Mouse (Mus musculus) embryonic stem cell, embryonic (primary cell): ENCODE data around the gene Plekhh1.

ENCODE experiments used
- CTCF ChIA-PET, 4 experiments: fragments of 300-600 bp in 2 of 4; fragments of 350-600 bp in 2 of 4; sonication (Branson Sonifier 250); formaldehyde crosslinking; loops; one replicate each; lab custom pipeline; 2022; ENCODE audit warnings: inconsistent platforms in 2 of 4; lab: Charles Lee
- POLR2A ChIA-PET, 4 experiments: fragments of 300-600 bp in 2 of 4; fragments of 350-600 bp in 2 of 4; sonication (Branson Sonifier 250); formaldehyde crosslinking; loops; one replicate each; lab custom pipeline; 2022; ENCODE audit warnings: antibody characterized with exemption in 4 of 4, inconsistent platforms in 1 of 4; lab: Charles Lee

The Plekhh1 gene

DNA sequence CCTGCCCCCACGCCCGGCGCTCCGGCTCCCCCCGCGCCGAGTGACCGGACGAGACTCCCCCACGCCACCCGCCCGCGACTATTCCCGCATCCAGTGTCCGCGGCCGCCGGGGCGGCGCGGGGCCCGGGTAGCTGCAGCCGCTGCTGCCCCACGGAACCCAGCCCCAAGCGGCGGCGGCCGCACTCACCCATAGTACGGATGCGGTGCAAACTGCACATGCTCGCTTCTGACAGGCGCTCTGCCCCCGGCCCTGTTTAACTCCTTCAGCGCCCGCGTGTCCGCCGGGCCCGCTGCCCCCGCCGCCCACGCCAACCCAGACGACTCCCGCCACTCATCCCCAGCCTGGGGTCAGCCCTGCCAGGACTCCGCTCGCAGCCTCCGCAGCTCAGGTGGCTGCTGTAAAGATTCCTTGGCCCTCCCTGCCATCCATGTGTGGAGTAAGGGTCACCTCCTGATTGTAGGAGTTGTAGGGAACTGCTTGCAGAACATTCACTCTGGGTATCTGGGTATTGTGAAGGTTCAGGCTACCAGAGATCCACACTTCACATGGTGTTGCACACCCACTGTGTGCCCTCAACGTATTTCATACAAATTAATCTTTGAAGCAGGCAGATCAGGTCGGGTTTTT lies 21.7 kb upstream of the Plekhh1 start, which contains the start of gene Tmem229b:
Tmem229b (minus strand) TSS at position 502 of the 628 bp plus-strand sequence.
- POLR2A ChIA-PET, result interaction anchor here in 3 of 4 experiments (0.7 to 3.0 kb wide), 10 partner anchors 8 to 82 kb away, joined by 3 to 11 read pairs (median 4); partner anchors contain the start of genes Pigh (in 1 of the 3) and Plekhh1 (in 1 of the 3)
- CTCF ChIA-PET, result interaction anchor here in 2 of 4 experiments (0.7 to 1.5 kb wide), 4 partner anchors 16 to 91 kb away, joined by 3 to 7 read pairs (median 4); no protein-coding TSS in a partner anchor

DNA sequence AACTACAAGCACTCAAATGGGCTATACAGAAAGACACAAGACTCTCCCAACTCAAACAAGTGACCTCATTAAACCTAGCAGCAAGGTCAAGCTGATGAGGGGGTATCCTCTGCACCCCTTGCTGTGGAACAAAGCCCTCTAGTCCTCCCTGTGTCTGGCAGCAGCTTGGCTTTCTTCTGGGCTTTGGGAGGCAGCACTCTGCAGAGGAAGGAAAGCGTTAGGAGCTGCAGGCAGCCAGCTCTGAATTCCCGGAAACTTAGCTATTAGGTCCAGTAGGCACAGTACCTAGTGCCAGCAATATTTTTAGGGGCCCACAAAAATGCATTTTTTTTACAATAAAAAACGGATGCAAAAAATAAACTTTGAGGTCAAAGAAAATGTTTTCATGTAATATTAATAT lies 18.4 kb upstream of the Plekhh1 start:
- POLR2A ChIA-PET, result interaction anchor here in 3 of 4 experiments (1.1 to 2.2 kb wide), 6 partner anchors 10 to 25 kb away, joined by 3 to 10 read pairs (median 4); partner anchors contain the start of gene Plekhh1 (in 2 of the 3)
- CTCF ChIA-PET, result interaction anchor here in 1 of 4 experiments (1.1 kb wide), 1 partner anchor 12 kb away, joined by 4 read pairs; no protein-coding TSS in a partner anchor

DNA sequence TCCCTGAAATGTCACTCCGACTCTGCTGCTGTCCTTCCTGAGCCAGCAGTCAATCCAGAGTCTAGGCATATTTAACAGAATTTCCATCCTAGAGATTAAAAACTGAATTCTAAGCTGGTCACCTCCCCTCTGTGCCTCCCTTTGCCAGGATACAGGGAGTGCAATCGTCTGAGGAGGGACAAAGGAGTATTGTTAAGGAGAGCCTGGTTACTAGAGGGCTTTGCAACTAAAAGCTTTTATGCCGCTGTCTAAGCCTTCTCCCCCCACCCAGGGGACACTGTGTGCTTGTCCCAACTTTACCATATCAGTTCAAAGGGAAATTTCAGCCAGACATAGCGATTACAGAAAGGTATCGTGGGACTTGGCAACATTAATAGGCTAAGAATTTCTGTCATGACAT lies 12.9 kb upstream of the Plekhh1 start:
- CTCF ChIA-PET, result interaction anchor here in 3 of 4 experiments (0.9 to 4.9 kb wide), 4 partner anchors 81 to 97 kb away, joined by 4 to 43 read pairs (median 14); no protein-coding TSS in a partner anchor

DNA sequence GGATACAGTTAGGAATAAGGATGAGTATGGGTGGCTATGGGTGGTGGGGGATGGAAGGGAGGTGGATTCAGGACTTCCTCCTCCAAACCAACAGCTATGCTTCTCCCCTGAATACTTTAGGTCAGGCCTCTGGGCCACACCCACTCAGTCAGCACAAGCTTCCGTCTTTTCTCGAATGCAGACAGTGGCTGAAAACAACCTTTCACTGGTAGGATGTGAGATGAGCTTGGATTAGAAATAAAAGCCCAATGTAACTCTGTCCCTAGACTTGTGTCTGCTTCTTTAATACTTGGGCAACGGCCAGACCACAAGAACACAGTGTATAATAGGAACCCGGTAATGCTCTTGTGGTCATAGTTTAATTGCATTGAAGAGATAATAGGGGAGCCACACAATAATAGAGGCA lies 11.0 kb upstream of the Plekhh1 start:
- CTCF ChIA-PET, result interaction anchor here (0.5 to 4.9 kb wide), 9 partner anchors 17 to 99 kb away, joined by 3 to 43 read pairs (median 4); no protein-coding TSS in a partner anchor
- POLR2A ChIA-PET, result interaction anchor here (0.6 to 2.2 kb wide), 14 partner anchors 8 to 118 kb away, joined by 3 to 9 read pairs (median 5); partner anchors contain the start of genes Pigh (in 1 of the 4), Plekhh1 (in 1 of the 4) and Tmem229b (in 1 of the 4)

More for the DNA sequence above, 12.9 kb upstream of the Plekhh1 start:
- POLR2A ChIA-PET, result interaction anchor here in 3 of 4 experiments (0.6 to 4.8 kb wide), 16 partner anchors 11 to 960 kb away, joined by 3 to 40 read pairs (median 4); partner anchors contain the start of genes Plekhh1 (in 2 of the 3), Arg2 (in 1 of the 3) and Pigh (in 1 of the 3)

DNA sequence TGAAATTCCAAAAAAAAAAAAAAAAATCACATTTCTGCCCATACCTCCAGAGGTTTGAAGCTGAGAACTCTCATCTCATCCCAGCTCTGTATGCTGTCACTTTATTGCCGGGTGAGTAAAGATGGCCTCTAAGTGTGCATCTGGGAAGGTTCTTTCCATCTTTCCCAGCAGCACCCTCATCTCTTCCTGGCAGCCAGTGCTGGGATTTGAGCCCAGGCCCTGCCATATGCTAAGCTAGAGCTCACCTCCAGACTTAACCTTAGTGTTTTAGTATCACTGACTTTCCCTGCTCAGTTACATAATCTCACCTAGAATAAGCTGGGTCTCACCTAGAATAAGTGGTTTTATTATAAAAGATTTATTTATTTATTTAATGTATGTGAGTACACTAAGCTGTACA lies 7.1 kb upstream of the Plekhh1 start:
- POLR2A ChIA-PET, result interaction anchor here (0.6 to 1.9 kb wide), 10 partner anchors 14 to 878 kb away, joined by 3 to 8 read pairs (median 3); partner anchors contain the start of genes Pigh (in 1 of the 4) and Tmem229b (in 1 of the 4)
- CTCF ChIA-PET, result interaction anchor here (0.6 to 3.4 kb wide), 15 partner anchors 11 to 700 kb away, joined by 3 to 38 read pairs (median 10); no protein-coding TSS in a partner anchor

DNA sequence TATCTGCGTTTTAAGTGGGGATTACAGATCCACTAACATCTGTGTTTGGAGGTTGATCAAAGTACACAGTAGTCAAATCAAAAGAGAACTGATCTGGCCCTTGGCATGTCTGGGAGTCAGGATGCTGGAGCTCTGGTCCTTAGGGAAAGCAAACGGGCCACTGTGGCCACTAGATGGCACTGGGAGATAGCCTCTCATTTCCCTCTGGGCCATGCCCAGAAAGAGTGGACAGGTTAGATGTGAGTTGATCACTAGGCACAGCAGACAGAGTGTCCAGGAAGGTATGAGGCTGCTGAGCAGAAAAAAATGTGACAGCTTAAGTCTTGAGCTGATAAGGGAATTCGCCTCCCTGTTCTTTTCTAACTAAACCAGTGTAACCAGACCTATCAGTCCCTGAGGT lies 6.1 kb upstream of the Plekhh1 start:
- POLR2A ChIA-PET, result interaction anchor here (0.6 to 1.9 kb wide), 18 partner anchors 13 to 373 kb away, joined by 3 to 8 read pairs (median 3); partner anchors contain the start of gene Pigh (in 2 of the 4)
- CTCF ChIA-PET, result interaction anchor here (0.6 to 3.4 kb wide), 47 partner anchors 8 to 699 kb away, joined by 3 to 38 read pairs (median 4); partner anchors contain the start of genes Pigh (in 3 of the 4), Arg2 (in 1 of the 4), Atp6v1d (in 1 of the 4) and Eif2s1 (in 1 of the 4)

DNA sequence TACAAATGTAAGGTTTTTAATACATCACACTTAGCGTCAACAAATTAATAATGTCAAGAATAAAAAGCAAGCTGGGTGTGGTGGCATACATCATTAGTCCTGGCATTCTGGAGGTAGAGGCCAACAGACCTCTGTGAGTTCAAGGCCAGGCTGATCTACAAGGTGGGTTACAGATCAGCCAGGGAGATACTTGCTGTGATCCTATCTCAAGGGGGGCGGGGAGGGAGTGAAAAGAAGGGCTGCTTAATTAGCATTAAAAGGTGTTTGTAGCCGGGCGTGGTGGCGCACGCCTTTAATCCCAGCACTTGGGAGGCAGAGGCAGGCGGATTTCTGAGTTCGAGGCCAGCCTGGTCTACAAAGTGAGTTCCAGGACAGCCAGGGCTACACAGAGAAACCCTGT lies 1.4 kb upstream of the Plekhh1 start:
- POLR2A ChIA-PET, result interaction anchor here in 3 of 4 experiments (0.6 to 5.7 kb wide), 16 partner anchors 8 to 66 kb away, joined by 3 to 71 read pairs (median 8); no protein-coding TSS in a partner anchor
- CTCF ChIA-PET, result interaction anchor here in 3 of 4 experiments (0.5 to 2.9 kb wide), 8 partner anchors 12 to 118 kb away, joined by 3 to 14 read pairs (median 4); no protein-coding TSS in a partner anchor

DNA sequence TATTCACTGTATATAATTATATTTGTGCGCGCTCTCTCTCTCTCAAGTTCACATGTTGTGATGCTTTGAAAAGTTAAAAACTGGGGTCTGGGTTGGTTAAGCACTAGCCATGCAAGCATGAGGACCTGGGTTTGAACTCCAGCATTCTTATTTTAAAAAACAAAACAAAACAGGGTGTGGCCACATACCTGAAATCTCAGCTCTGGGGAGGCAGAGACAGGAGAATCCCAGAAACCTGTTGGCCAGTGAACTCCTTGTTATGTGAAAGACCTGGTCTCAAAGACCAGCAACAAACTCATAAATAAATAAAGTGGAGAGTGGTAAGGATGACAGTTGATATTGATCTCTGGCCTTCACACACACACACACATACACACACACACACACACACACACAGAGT lies 5.4 kb downstream of the Plekhh1 start:
- ChIA-PET POLR2A (interaction anchor here in 3 of 4 experiments (0.6 to 3.4 kb wide), 29 partner anchors 10 to 1641 kb away, joined by 3 to 14 read pairs (median 4); partner anchors contain the start of genes Pigh (in 2 of the 3), Tmem229b (in 1 of the 3) and Zfp36l1 (in 1 of the 3)), CTCF (interaction anchor here in 2 of 4 experiments (1.5 to 2.4 kb wide), 5 partner anchors 12 to 159 kb away, joined by 3 to 11 read pairs (median 8); no protein-coding TSS in a partner anchor)

DNA sequence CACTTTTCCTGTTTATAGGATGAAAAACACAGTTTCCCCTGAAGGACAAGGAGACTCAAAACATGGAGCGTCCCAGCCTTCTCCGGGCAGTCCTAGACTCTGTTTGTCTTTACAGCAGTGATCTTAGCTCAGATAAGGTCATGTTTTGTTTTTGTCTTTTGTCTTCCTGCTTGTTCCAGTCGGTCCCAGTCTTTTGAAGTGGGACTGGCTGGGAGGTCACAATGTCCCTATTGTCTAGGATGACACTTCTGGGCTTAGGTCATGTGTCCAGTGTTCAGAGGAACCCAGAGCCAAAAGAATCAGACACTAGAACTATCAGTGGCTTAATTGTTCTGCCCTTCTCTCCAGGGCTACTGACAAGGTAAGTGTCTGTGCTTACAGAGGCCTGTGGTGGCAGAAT lies 6.4 kb downstream of the Plekhh1 start:
- CTCF ChIA-PET, result interaction anchor here (0.6 to 2.4 kb wide), 8 partner anchors 11 to 117 kb away, joined by 3 to 11 read pairs (median 4); no protein-coding TSS in a partner anchor
- POLR2A ChIA-PET, result interaction anchor here (0.6 to 3.4 kb wide), 39 partner anchors 8 to 1078 kb away, joined by 3 to 14 read pairs (median 4); partner anchors contain the start of genes Pigh (in 3 of the 4), Atp6v1d (in 1 of the 4), Eif2s1 (in 1 of the 4) and Zfp36l1 (in 1 of the 4)

DNA sequence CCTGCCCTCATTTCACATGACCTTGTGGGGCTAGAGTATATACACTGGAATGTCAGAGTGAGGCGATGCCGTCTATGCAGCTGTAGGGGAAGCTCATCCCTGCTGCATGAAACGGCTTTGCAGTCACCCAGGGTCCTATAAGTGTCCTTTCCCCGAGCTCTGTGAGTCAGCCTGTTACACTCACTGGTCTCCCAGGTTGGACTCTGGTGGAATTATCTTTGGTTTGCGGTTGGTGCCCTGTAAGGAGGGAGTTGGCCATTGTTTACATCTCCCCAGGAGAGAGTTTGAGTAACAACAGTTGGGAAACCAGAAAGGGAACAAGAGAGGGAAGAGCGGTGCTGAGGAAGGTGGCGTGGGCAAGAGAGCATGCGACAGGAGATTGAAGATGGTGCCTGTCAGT lies 10.7 kb downstream of the Plekhh1 start:
- ChIA-PET POLR2A (interaction anchor here in 3 of 4 experiments (0.6 to 5.2 kb wide), 10 partner anchors 11 to 510 kb away, joined by 3 to 71 read pairs (median 4); partner anchors contain the start of gene Plekhh1 (in 3 of the 3)), CTCF (interaction anchor here (0.6 to 2.9 kb wide), 8 partner anchors 11 to 121 kb away, joined by 3 to 7 read pairs (median 4); partner anchors contain the start of gene Plekhh1 (in 1 of the 4))

DNA sequence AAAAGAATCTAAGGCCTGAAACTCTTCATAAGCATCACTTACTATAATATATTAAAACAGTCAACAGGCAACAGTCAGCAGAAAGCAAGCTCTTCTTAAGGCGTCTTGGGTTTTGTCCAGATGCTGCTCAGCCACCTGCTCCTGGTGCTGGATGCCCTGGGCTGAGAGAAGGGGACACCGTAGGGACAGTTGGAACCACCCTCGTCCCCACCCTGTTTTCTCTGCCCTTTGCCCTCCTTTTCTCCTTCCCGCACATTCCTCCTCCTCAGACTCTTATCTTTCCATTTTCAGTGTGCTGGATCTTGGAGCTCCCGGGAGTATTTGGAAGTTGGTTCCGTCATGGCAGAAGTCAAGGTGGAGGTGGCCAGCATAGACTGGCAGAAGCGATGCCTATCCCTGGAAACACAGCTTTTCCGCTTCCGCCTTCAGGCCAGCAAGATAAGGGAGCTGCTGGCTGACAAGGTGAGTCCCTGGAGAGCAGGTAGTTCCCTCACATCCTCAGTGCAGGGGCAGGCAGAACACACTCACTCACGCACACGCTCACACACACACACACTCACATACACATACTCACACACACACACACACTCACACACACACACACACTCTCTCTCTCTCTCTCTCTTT lies 11.4 kb downstream of the Plekhh1 start:
- ChIA-PET POLR2A (interaction anchor here (0.6 to 5.2 kb wide), 16 partner anchors 9 to 121 kb away, joined by 3 to 71 read pairs (median 6); partner anchors contain the start of gene Plekhh1 (in 3 of the 4)), CTCF (interaction anchor here in 3 of 4 experiments (0.6 to 2.9 kb wide), 4 partner anchors 11 to 121 kb away, joined by 3 to 7 read pairs (median 4); partner anchors contain the start of gene Plekhh1 (in 1 of the 3))

DNA sequence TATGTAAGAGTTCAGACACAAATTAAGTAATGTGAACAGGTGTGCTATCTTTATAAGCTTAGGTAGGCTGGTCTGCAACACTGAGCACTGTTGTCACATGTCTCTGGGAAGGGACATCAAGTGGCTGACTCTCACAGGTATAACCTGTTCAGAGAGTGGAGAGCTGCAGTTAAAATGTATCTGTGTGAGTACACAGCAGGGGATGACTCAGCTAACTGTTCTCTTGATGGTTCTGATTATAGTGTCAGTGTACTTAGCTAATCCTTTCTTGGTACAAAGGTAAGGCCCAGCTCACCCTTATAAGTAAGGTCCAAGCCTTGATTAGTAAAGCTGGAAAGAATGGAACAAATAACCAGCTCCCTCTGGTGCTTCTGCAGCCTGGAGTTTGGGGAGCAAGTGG lies 12.5 kb downstream of the Plekhh1 start:
- CTCF ChIA-PET, result interaction anchor here (0.5 to 2.1 kb wide), 6 partner anchors 19 to 124 kb away, joined by 3 to 14 read pairs (median 4); no protein-coding TSS in a partner anchor
- POLR2A ChIA-PET, result interaction anchor here (0.5 to 5.2 kb wide), 22 partner anchors 8 to 1175 kb away, joined by 3 to 71 read pairs (median 4); partner anchors contain the start of gene Plekhh1 (in 4 of the 4)

DNA sequence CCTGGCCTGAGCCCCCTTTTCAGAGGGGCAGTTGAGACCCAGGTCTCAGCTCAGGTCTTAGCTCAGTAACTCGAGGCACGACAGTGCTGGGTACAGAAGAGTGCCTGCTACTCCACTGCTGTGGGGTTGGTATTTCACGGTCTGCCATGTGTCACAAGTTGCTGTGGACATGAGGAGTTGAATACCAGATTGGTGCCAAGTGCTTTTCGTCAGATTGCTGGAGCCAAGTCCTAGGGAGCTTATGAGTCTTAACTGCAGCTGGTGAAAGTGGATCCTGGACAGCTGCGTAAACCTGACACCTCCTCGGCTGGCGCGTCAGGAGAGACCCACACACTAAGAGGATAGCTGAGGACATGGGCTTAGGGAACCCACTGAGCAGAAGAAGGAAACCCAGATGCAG lies 15.7 kb downstream of the Plekhh1 start:
- ChIA-PET POLR2A (interaction anchor here in 2 of 4 experiments (0.8 to 3.7 kb wide), 7 partner anchors 9 to 27 kb away, joined by 3 to 16 read pairs (median 5); partner anchors contain the start of gene Plekhh1 (in 2 of the 2)), CTCF (interaction anchor here in 2 of 4 experiments (0.6 to 1.0 kb wide), 3 partner anchors 15 to 125 kb away, joined by 3 to 5 read pairs (median 3); partner anchors contain the start of gene Plekhh1 (in 1 of the 2))

DNA sequence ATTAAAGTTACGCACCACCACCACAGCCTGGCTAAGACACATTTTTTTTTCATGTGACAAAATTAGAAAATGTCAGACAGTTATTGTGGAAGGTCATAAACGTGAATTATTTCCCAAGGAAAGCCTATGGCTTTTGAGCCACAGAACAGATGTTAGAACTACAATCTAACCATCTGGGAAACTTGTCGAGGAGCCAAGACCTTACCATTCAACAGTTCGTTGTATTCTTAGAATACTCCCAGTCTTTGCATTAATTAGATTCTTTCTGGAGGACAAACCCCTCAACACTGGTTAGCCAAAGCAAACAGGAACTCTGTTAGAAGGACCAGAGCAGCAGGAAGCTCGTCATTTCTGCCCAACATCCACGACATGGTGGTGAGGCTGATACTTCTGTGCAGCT lies 17.2 kb downstream of the Plekhh1 start:
- POLR2A ChIA-PET, result interaction anchor here in 2 of 4 experiments (0.6 to 3.7 kb wide), 9 partner anchors 8 to 33 kb away, joined by 3 to 16 read pairs (median 6); partner anchors contain the start of gene Plekhh1 (in 2 of the 2)
- CTCF ChIA-PET, result interaction anchor here in 3 of 4 experiments (0.6 to 2.2 kb wide), 5 partner anchors 11 to 127 kb away, joined by 4 to 10 read pairs (median 5); partner anchors contain the start of gene Plekhh1 (in 1 of the 3)

DNA sequence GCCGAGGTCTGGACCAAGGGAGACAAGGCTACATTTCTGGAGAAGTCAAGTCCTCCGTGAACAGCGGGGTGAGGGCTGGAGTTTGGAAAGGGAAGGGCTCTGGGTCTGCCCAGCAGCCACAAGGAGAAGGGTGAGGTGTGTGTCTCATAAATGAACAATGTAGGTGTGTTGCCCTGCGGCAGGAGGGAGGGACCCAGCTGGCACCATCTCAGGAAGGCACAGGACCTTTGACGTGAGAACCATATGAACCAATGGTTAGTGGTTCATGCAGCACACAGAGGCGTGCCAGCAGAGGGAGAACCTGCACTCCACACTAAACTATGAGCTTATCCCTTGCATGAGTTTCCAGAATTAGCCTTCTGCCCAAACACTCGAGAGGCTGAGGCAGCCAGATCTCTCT lies 18.2 kb downstream of the Plekhh1 start:
- CTCF ChIA-PET, result interaction anchor here in 2 of 4 experiments (0.9 to 2.2 kb wide), 5 partner anchors 12 to 128 kb away, joined by 3 to 10 read pairs (median 5); partner anchors contain the start of gene Plekhh1 (in 1 of the 2)
- POLR2A ChIA-PET, result interaction anchor here in 2 of 4 experiments (0.5 to 3.7 kb wide), 11 partner anchors 12 to 209 kb away, joined by 3 to 16 read pairs (median 3); partner anchors contain the start of genes Plekhh1 (in 2 of the 2) and Pigh (in 1 of the 2)

DNA sequence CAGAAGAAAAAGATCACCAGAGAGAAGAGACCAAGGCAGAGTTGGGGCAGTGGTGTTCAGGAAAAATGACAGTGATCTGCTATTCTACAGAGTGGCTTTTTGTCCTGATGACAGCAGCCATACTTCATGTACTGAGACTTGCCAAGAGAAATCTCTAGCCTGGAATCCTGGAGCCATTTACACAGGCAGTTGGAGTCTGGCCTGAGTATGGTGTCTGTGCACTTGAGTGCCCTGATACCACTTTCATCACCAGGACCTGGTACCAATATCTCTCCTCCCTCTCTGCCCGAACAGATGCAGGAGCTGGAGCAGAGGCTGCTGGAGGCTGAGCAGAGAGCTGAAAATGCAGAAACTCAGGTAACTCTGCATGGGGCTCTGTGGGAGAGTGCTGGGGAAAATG lies 19.9 kb downstream of the Plekhh1 start:
- CTCF ChIA-PET, result no interaction called here
- POLR2A ChIA-PET, result interaction anchor here in 3 of 4 experiments (1.3 to 2.3 kb wide), 6 partner anchors 8 to 41 kb away, joined by 3 to 9 read pairs (median 6); partner anchors contain the start of genes Pigh (in 1 of the 3) and Plekhh1 (in 1 of the 3)
